Mouse (Mus musculus) hindbrain, postnatal 0 days (tissue): ENCODE measurements at regions not wholly inside any gene's neighbourhood (a gene's known extent, or its start where the extent isn't known, plus 50 kb on each side); places are given as distances from the start of the nearest gene placed in this dataset.

ENCODE experiments used
- ATAC-seq: fragments of 200-750 bp; cut with Nextera tagmentation; 2 replicates; pipeline ENCODE4 v1.8.0; 2017; ENCODE audit warnings: mild to moderate bottlenecking, moderate TSS enrichment, moderate library complexity
- DNase-seq: peaks from one replicate; pipeline ENCODE4 v3.0.0-alpha.2; 2015; ENCODE audit warnings: low spot score
- H3K27ac ChIP-seq: fragments of 300-500 bp; sonication (generic); 2 replicates; pipeline ENCODE4 v1.5.1; 2014; ENCODE audit warnings: mild to moderate bottlenecking
- H3K27me3 ChIP-seq: fragments of 300-500 bp; sonication (generic); 2 replicates; pipeline ENCODE4 v1.6.1; 2014; ENCODE audit warnings: low read length, mixed read lengths; ENCODE audit not compliant: insufficient read depth
- H3K36me3 ChIP-seq: fragments of 300-500 bp; sonication (generic); 2 replicates; pipeline ENCODE4 v1.6.1; 2014; ENCODE audit warnings: low read length, mixed read lengths; ENCODE audit not compliant: insufficient read depth
- H3K4me1 ChIP-seq: fragments of 300-500 bp; sonication (generic); 2 replicates; pipeline ENCODE4 v1.6.1; 2014; ENCODE audit warnings: antibody characterized with exemption, low read length, mixed read lengths; ENCODE audit not compliant: insufficient read depth
- H3K4me2 ChIP-seq: fragments of 300-500 bp; sonication (generic); 2 replicates; pipeline ENCODE4 v1.6.1; 2014; ENCODE audit warnings: low read depth, mild to moderate bottlenecking, low read length, moderate library complexity, mixed read lengths
- H3K4me3 ChIP-seq: fragments of 300-500 bp; sonication (generic); 2 replicates; pipeline ENCODE4 v1.5.1; 2014; ENCODE audit warnings: low read length
- H3K9ac ChIP-seq: fragments of 300-500 bp; sonication (generic); replicated peaks from 2 replicates; pipeline ENCODE4 v1.6.1; 2014; ENCODE audit warnings: mild to moderate bottlenecking, low read length, moderate library complexity, mixed read lengths
- H3K9me3 ChIP-seq: fragments of 300-500 bp; sonication (generic); 2 replicates; pipeline ENCODE4 v1.6.1; 2016; ENCODE audit warnings: low read length, mixed read lengths
- CTCF ChIP-seq: IDR thresholded peaks from 2 replicates; pipeline ENCODE4 v1.5.1; 2016; ENCODE audit warnings: antibody characterized with exemption, control low read depth, low read depth
- WGBS: fragments of 180-500 bp; shearing (Covaris S2); extraction: QIAGEN DNeasy Blood & Tissue Kit; methylation state at CpG from one replicate; pipeline ENCODE4 v1.1.7; 2014; 5-methylcytosine and 5-hydroxymethylcytosine counted together

DNA sequence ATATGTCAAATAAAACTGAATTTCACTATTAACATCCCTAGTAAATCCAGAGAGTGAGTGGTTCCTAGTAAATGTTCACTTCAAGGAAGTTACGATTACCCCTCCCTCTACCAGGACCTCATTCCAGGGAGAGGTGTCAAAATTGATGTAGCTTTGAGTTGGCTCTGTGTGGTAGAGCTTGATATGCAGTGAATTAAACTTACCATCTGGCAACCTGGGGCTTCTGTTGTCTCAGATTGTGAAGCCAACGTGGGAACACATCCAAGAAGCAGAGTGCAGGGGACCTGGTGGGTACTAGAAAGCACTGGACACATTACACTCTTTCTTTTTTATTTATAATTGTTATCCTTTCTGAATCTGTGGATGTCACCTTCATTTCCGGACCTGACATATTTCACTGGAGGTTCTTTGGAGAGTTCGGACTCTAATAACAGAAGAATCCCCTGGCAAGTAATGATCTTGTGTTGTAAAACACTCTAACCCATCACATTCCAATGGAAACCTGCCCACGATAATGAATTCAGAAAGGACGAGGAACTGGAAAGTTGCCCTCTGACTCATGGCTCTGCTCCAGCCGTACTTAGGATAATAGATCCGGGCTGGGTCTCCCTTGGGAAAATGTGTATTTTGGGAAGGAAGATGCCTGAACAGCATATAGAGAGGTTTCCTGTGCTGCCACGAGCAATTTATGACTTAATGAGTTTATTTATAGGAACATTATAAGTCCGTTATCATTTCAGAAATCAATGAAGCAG lies 295.8 kb downstream of the Plk2 start:
- no peak for ATAC-seq
- H3K9ac ChIP-seq = no peak overlapping the region
- no peak overlapping the region for H3K4me3 ChIP-seq
- peaks cover 7% of the 10 kb centered on the region; the same call in 1 of the 2 replicates for H3K4me1 ChIP-seq
- H3K27ac ChIP-seq = no peak overlapping the region
- peak; percentile 82 for DNase-seq
- no peaks in the 10 kb centered on the region for H3K9me3 ChIP-seq
- no peaks in the 10 kb centered on the region for H3K27me3 ChIP-seq
- TF ChIP-seq CTCF = no peak
- H3K4me2 ChIP-seq = no peak overlapping the region
- no peaks in the 10 kb centered on the region for H3K36me3 ChIP-seq
- 22% methylated on average over 10 of the region's 10 CpGs for WGBS

DNA sequence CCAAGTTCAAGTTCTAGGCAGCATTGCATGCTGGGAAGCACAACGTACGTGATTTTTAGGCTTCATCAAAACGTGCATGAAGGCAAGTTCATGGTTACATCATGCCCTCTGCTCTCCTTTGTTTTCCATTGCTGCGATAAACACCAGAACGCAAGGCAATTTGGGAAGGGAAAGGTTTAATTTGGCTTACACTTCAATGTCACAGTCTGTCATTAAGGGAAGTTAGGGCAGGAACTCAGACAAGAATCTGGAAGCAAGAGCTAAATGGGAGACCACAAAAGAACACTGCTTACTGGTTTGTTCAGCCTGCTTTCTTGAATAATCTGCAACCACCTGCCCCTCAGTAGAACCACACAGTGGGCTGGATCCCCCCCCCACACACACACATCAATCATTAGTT lies 297.9 kb downstream of the Plk2 start:
- WGBS = 72% methylated on average over 5 of the region's 5 CpGs
- H3K4me3 ChIP-seq = no peak overlapping the region
- H3K36me3 ChIP-seq = no peaks in the 10 kb centered on the region
- no peak overlapping the region for H3K9ac ChIP-seq
- H3K4me2 ChIP-seq = no peak overlapping the region
- no peak overlapping the region for H3K27ac ChIP-seq
- no peak for ATAC-seq
- peaks cover 7% of the 10 kb centered on the region; the same call in 1 of the 2 replicates for H3K4me1 ChIP-seq
- no peak for DNase-seq
- H3K9me3 ChIP-seq = no peaks in the 10 kb centered on the region
- H3K27me3 ChIP-seq = no peaks in the 10 kb centered on the region
- no peak for TF ChIP-seq CTCF

DNA sequence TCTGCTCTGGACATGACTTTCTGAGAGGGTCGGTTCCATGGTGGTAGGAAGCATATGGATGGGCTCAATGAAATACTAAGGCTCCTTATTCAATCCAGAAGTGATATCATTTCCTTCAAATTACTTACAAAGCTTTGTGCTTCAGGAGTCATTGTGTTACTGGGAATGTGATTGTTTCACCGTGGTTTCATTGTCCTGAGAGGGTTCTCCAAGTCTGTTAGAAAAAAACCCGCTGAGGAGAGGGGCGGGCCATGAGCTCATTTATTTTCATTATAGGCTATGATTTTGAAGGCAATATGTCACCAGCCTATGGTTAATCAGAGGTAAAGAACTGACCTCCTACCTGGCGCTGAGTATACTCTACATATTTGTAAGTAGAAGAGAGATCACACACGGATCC lies 300.0 kb downstream of the Plk2 start:
- no peak for TF ChIP-seq CTCF
- 68% methylated on average over 6 of the region's 6 CpGs for WGBS
- no peak for ATAC-seq
- DNase-seq = no peak
- no peaks in the 10 kb centered on the region for H3K36me3 ChIP-seq
- H3K4me3 ChIP-seq = no peak overlapping the region
- no peak overlapping the region for H3K4me2 ChIP-seq
- peaks cover 7% of the 10 kb centered on the region; the same call in 1 of the 2 replicates for H3K4me1 ChIP-seq
- H3K27me3 ChIP-seq = no peaks in the 10 kb centered on the region
- H3K9ac ChIP-seq = no peak overlapping the region
- no peak overlapping the region for H3K27ac ChIP-seq
- no peaks in the 10 kb centered on the region for H3K9me3 ChIP-seq

DNA sequence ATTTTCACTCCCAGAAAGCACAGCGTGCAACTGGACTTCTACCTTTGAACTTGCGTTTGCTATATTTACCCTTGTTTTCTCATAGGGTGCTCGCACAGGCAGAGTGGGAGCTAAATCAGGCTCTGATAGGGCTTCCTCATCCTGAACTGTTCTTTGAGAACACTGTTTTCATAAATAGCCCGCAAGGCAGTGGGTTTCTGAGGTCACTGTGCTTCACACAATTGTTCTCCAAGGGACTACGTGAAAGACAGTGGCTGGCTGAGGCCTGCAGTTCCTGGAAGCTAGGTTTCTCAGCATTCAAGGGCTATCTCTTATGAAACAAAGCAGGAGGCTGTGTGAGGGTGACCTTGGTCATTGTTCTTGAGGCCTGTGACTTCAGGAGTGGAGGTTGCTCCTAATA lies 301.7 kb downstream of the Plk2 start:
- H3K4me1 ChIP-seq = no peaks in the 10 kb centered on the region
- ATAC-seq = no peak
- WGBS = 81% methylated on average over 5 of the region's 5 CpGs
- DNase-seq = no peak
- H3K4me2 ChIP-seq = no peak overlapping the region
- no peak overlapping the region for H3K9ac ChIP-seq
- H3K9me3 ChIP-seq = no peaks in the 10 kb centered on the region
- no peaks in the 10 kb centered on the region for H3K36me3 ChIP-seq
- H3K4me3 ChIP-seq = no peak overlapping the region
- no peak for TF ChIP-seq CTCF
- no peak overlapping the region for H3K27ac ChIP-seq
- no peaks in the 10 kb centered on the region for H3K27me3 ChIP-seq

DNA sequence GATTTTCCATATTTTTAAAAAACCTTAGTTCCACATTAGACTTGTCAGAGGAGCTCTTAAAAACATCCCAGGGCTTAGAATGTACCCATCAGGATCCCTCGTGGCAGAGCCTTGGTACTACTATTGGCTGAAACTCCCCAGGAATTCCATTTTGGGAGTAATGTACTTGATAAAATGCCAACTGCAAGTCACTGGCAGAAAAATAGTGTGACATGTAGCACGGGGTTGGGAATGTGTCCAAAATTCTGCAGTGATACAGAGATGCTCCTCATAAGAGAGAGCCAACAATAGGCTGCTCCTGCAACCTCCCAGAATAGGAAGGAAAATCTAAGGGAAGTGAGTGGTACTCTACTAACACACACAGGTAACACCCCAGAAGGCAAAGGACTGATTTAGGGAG lies 309.4 kb downstream of the Plk2 start:
- no peak for TF ChIP-seq CTCF
- no peaks in the 10 kb centered on the region for H3K27me3 ChIP-seq

DNA sequence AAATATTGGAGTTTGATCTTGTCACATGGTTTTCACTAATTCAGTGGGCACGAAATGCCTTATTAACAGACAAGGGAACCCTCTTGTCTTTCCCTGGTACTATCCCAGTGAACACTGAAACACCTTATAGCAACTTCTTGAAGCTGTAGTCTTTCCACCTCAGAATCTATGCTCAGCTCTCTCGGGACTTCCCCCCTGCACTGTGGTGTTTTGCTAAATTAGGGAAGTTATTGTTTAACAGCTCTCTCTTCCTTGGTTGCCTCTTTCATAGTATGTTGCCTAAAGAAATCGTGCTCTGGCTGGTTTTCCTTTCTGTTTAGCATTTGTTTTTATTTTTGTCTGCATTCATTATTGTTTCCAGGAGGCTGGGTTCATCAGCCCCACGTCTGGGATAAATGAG lies 316.0 kb downstream of the Plk2 start:
- no peak overlapping the region for H3K4me2 ChIP-seq
- no peaks in the 10 kb centered on the region for H3K27me3 ChIP-seq
- ATAC-seq = no peak
- 62% methylated on average over 4 of the region's 4 CpGs for WGBS
- no peaks in the 10 kb centered on the region for H3K36me3 ChIP-seq
- H3K9me3 ChIP-seq = no peaks in the 10 kb centered on the region
- no peak overlapping the region for H3K9ac ChIP-seq
- no peak overlapping the region for H3K4me3 ChIP-seq
- no peak for TF ChIP-seq CTCF
- H3K4me1 ChIP-seq = no peaks in the 10 kb centered on the region
- no peak overlapping the region for H3K27ac ChIP-seq
- no peak for DNase-seq

More for the DNA sequence above, 309.4 kb downstream of the Plk2 start:
- 33% methylated on average over 2 of the region's 2 CpGs for WGBS
- DNase-seq (peak; percentile 44), ATAC-seq (no peak)
- H3K27ac ChIP-seq = no peak overlapping the region
- no peaks in the 10 kb centered on the region for H3K9me3 ChIP-seq
- no peak overlapping the region for H3K4me3 ChIP-seq
- no peaks in the 10 kb centered on the region for H3K4me1 ChIP-seq
- H3K9ac ChIP-seq = no peak overlapping the region
- H3K36me3 ChIP-seq = no peaks in the 10 kb centered on the region
- H3K4me2 ChIP-seq = no peak overlapping the region

DNA sequence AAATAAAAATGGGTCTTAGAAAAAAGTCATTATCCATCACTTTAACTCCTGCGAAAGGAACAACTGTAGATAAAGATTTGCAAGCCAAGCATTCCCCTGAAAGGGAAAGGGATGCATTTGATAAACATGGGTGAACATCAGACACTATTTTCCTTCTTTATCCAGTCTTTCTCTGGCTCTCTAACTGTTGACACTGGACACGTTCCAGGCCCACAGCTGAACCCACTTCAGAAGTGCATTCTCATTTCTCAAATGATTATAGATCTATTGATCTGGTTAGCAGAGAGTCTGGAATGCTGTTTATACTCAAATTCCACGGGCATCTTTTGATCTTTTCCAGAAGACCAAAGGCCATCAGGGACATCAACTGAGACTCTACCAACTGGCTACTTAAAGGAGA lies 317.7 kb downstream of the Plk2 start:
- TF ChIP-seq CTCF = no peak
- 77% methylated on average over 3 of the region's 3 CpGs for WGBS
- no peak overlapping the region for H3K4me2 ChIP-seq
- H3K27ac ChIP-seq = no peak overlapping the region
- no peak overlapping the region for H3K9ac ChIP-seq
- ATAC-seq (no peak), DNase-seq (no peak)
- H3K36me3 ChIP-seq = no peaks in the 10 kb centered on the region
- no peaks in the 10 kb centered on the region for H3K9me3 ChIP-seq
- H3K4me3 ChIP-seq = no peak overlapping the region
- H3K27me3 ChIP-seq = no peaks in the 10 kb centered on the region
- H3K4me1 ChIP-seq = no peaks in the 10 kb centered on the region
